Mouse (Mus musculus) lung, adult 2 months (tissue): ENCODE results near the gene Snx13.

Experiments
- CTCF ChIP-seq: fragments of 200-500 bp; IDR thresholded peaks from 2 replicates; pipeline ENCODE4 v1.5.1; 2011; ENCODE audit warnings: mild to moderate bottlenecking, low read length, control low read depth; ENCODE audit not compliant: insufficient read depth
- POLR2A ChIP-seq: fragments of 200-500 bp; IDR thresholded peaks from 2 replicates; pipeline ENCODE4 v1.6.1; 2011; ENCODE audit warnings: low read depth, mild to moderate bottlenecking, control low read depth, low read length, borderline replicate concordance; ENCODE audit errors: extremely low read depth

DNA sequence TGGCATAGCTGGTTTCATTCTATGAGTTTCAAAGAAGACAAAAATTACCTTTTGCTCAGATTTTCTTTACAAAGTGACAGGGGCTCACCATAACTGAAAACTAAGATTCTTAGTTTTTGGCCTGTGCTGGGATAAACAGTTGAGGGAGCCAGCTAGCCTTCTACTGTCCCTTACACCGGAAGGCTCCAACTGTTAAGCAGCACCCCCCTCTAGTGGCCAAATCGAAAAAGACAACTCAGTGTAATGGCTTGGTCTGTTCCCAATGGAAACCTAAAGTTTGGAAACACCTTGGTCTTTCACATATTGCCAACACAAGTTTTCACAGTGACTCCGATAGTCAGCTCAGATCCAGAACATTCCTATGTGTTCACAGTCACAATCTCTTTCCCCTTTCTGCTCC, 135.7 kb downstream of the Snx13 start:
- peak; percentile 81 for TF ChIP-seq CTCF
- TF ChIP-seq POLR2A = no peak
